Mouse (Mus musculus) thymus, adult 2 months (tissue): ENCODE measurements around the gene Klhl35.

ENCODE experiments used
- CTCF ChIP-seq: fragments of 200-500 bp; IDR thresholded peaks from 2 replicates; pipeline ENCODE4 v1.5.1; 2012; ENCODE audit warnings: mild to moderate bottlenecking, control low read depth, low read length, moderate library complexity, borderline replicate concordance; ENCODE audit not compliant: control insufficient read depth, poor library complexity, insufficient read depth; ENCODE audit errors: extremely low read depth
- POLR2A ChIP-seq: fragments of 200-500 bp; IDR thresholded peaks from 2 replicates; pipeline ENCODE4 v1.6.1; 2012; ENCODE audit warnings: mild to moderate bottlenecking, low read length, control low read depth, moderate library complexity; ENCODE audit not compliant: control insufficient read depth, poor library complexity, insufficient read depth; ENCODE audit errors: extremely low read depth

- TF ChIP-seq CTCF (peak; percentile 93), POLR2A (no peak)
These were observed 34.4 kb downstream of the Klhl35 start for GRCm38 (mm10) chr7:99500201-99500600.
